Mouse (Mus musculus) liver, embryonic 11.5 days (tissue): ENCODE measurements around the gene Ccser1. TPM values are rescaled to one million over a fixed set of nuclear protein-coding genes. Genes with fewer than 3 reads are reported as not detected.
A peak's percentile ranks its signal among the peaks of the same experiment; 100 is the strongest.

ENCODE experiments used
- ATAC-seq: fragments of 200-750 bp; cut with Nextera tagmentation; replicated peaks from 2 replicates; pipeline ENCODE4 v1.8.0; 2017; ENCODE audit warnings: moderate number of reproducible peaks, mild to moderate bottlenecking, moderate TSS enrichment, moderate library complexity; ENCODE audit not compliant: low FRiP score
- DNase-seq: peaks from one replicate; pipeline ENCODE4 v3.0.0-alpha.2; 2017; ENCODE audit warnings: low spot score
- H3K27ac ChIP-seq: fragments of 300-500 bp; sonication (generic); 2 replicates; pipeline ENCODE4 v1.5.1; 2014; ENCODE audit warnings: mild to moderate bottlenecking, low read depth, low read length, control low read depth
- H3K27me3 ChIP-seq: fragments of 300-500 bp; sonication (generic); replicated peaks from 2 replicates; pipeline ENCODE4 v1.6.1; 2014; ENCODE audit warnings: low read length, mixed read lengths; ENCODE audit not compliant: control insufficient read depth, insufficient read depth
- H3K36me3 ChIP-seq: fragments of 300-500 bp; sonication (generic); 2 replicates; pipeline ENCODE4 v1.6.1; 2014; ENCODE audit warnings: mild to moderate bottlenecking, low read length, moderate library complexity, mixed read lengths; ENCODE audit not compliant: control insufficient read depth, insufficient read depth
- H3K4me1 ChIP-seq: fragments of 300-500 bp; sonication (generic); replicated peaks from 2 replicates; pipeline ENCODE4 v1.6.1; 2014; ENCODE audit warnings: low read length, mixed read lengths; ENCODE audit not compliant: control insufficient read depth, insufficient read depth
- H3K4me2 ChIP-seq: fragments of 300-500 bp; sonication (generic); 2 replicates; pipeline ENCODE4 v1.6.1; 2014; ENCODE audit warnings: mild to moderate bottlenecking, control low read depth, moderate library complexity
- H3K4me3 ChIP-seq: fragments of 300-500 bp; sonication (generic); 2 replicates; pipeline ENCODE4 v1.5.1; 2014; ENCODE audit warnings: low read depth, low read length, control low read depth
- H3K9ac ChIP-seq: fragments of 300-500 bp; sonication (generic); 2 replicates; pipeline ENCODE4 v1.6.1; 2014; ENCODE audit warnings: low read depth, low read length, control low read depth
- H3K9me3 ChIP-seq: fragments of 300-500 bp; sonication (generic); 2 replicates; pipeline ENCODE4 v1.6.1; 2016; ENCODE audit warnings: low read length, inconsistent platforms, mixed read lengths; ENCODE audit not compliant: control insufficient read depth
- WGBS: fragments of 180-500 bp; shearing (Covaris S2); extraction: QIAGEN DNeasy Blood & Tissue Kit; methylation state at CpG from one replicate; pipeline ENCODE4 v1.1.7; 2014; 5-methylcytosine and 5-hydroxymethylcytosine counted together
- polyA plus RNA-seq: library from polyadenylated mRNA; unstranded; fragments of >200 nt; fragmentation: Nextera tagmentation; extraction: Ambion mirVana; gene quantifications from 2 replicates; pipeline ENCODE4 v1.2.1, GENCODE M21; 2014

Ccser1 gene
- polyA plus RNA-seq, 1 experiment from 2014 or later = 1.3 TPM

DNA sequence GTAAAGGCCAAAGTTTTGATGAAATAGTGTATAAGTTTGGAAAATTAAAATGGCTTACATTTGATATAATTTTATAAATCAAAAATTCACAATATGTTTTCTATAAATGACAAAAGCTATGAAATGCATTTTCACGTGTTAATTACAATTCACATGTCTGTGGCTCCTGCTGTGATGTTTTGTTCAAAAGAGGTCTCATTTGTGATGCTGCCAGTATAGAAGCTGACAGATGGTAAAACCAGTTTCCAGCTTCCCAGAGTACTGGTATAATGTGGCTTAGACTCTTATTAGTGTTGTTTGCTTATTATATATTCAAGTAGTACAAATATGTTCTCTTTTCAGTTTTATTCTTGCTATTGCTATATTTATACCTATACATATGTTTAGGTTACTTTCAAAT lies 4.0 kb upstream of the Ccser1 start:
- Histone ChIP-seq H3K36me3 (no peaks in the 10 kb centered on the region), H3K4me1 (no peaks in the 10 kb centered on the region), H3K4me3 (no peak overlapping the region), H3K27me3 (peaks cover 26% of the 10 kb centered on the region), H3K4me2 (no peak overlapping the region), H3K9ac (no peak overlapping the region), H3K9me3 (no peaks in the 10 kb centered on the region), H3K27ac (no peak overlapping the region)
- WGBS = 68% methylated on average over 1 of the region's 1 CpGs
- ATAC-seq = no peak
- no peak for DNase-seq

DNA sequence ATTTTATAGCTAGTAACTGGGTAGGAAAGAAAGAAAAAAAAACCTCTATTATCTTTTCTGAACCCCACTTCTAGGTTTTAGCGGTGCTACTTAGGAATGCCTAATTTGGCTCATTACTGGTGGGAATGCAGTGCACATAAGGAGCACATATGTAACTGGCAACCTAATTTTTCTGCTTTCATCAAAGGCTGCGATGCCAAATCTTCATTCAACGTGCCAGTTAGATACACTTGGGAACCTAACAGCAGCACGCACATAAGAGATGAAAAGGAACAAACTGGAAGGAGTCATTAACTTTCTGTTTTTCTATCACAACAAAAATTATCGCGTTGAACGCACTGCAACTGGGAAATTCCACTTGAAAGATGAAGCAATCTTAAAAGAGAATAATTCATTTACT lies 2.6 kb upstream of the Ccser1 start:
- Histone ChIP-seq H3K4me3 (no peak overlapping the region), H3K4me2 (no peak overlapping the region), H3K9ac (no peak overlapping the region), H3K27me3 (peaks cover 30% of the 10 kb centered on the region), H3K4me1 (no peaks in the 10 kb centered on the region), H3K9me3 (no peaks in the 10 kb centered on the region), H3K36me3 (no peaks in the 10 kb centered on the region), H3K27ac (no peak overlapping the region)
- 80% methylated on average over 7 of the region's 7 CpGs for WGBS
- no peak for DNase-seq
- ATAC-seq = no peak

DNA sequence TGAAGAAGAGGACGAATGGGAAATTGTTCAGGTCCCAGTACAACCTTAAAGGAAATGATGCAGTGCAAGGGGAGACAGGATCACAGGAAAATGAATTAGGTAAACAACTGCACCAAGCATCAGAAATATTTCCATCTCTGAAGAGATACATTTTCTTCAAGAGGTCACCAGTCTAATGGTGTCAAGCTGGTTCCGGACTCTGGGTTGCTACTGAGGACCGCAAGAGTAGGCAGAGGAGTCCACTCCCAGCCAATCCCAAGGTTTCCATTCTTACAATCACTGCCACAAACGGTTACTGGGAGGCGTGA lies 529 bp upstream of the Ccser1 start:
- WGBS = 6% methylated on average over 5 of the region's 5 CpGs
- no peaks in the 10 kb centered on the region for H3K4me1 ChIP-seq
- DNase-seq (no peak), ATAC-seq (no peak)
- peak overlapping the region; percentile 62 for H3K4me3 ChIP-seq
- peak overlapping the region; percentile 98 for H3K4me2 ChIP-seq
- H3K9me3 ChIP-seq = no peaks in the 10 kb centered on the region
- H3K36me3 ChIP-seq = no peaks in the 10 kb centered on the region
- H3K9ac ChIP-seq = no peak overlapping the region
- H3K27ac ChIP-seq = no peak overlapping the region
- H3K27me3 ChIP-seq = peaks cover 30% of the 10 kb centered on the region

DNA sequence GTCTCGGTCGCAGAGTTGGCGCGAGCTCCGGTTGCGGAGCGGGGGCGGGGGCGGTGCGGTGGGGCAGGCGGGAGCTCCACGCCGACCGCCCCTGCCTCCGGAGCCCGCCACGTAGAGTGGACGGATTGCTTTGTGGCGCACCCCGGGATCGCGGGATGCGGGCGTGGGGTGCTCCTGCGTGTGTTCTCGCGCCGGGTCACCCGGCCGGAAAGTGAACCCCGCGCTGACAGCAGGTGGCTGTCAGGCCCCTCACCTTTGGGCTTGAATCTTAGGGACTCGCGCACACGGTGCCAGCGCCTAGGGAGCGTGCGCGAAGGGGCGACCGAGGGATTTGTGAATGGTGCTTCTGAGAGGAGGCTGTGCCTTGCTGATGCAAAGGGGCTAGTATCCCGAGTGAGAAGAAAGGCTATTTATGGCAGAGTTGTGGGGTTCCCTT lies 650 bp downstream of the Ccser1 start:
- H3K9ac ChIP-seq = peak overlapping the region; percentile 2; the same call in 1 of the 2 replicates
- H3K4me1 ChIP-seq = no peaks in the 10 kb centered on the region
- H3K9me3 ChIP-seq = no peaks in the 10 kb centered on the region
- peak overlapping the region; percentile 62 for H3K4me3 ChIP-seq
- peaks cover 30% of the 10 kb centered on the region for H3K27me3 ChIP-seq
- ATAC-seq (peak; percentile 57), DNase-seq (peak; percentile 31)
- no peaks in the 10 kb centered on the region for H3K36me3 ChIP-seq
- no peak overlapping the region for H3K27ac ChIP-seq
- H3K4me2 ChIP-seq = peak overlapping the region; percentile 98
- WGBS = under 1% methylated on average over 42 of the region's 42 CpGs

DNA sequence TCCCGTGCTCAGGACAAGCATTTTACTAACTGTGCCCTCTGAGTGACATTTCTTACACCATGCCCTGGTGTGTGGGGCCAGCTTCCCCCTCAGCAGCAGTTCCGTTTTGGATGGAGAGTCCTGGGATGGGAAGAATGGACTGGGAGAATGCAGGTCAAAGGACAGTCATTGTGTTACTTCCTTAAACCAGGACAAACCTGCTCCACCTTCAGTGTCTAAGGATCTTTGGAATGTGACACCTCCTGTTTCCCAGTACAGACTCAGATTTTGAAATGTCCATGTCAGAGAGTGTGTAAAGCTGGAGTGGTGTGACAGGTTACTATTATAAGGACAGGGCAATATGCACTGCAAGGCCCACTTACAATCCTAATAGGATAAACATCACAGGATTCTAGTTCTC lies 8.9 kb downstream of the Ccser1 start:
- H3K27me3 ChIP-seq = no peaks in the 10 kb centered on the region
- H3K4me3 ChIP-seq = no peak overlapping the region
- H3K27ac ChIP-seq = no peak overlapping the region
- WGBS = 55% methylated on average over 2 of the region's 2 CpGs
- H3K9me3 ChIP-seq = no peaks in the 10 kb centered on the region
- DNase-seq = no peak
- H3K4me1 ChIP-seq = no peaks in the 10 kb centered on the region
- ATAC-seq = no peak
- H3K36me3 ChIP-seq = no peaks in the 10 kb centered on the region
- H3K9ac ChIP-seq = no peak overlapping the region
- no peak overlapping the region for H3K4me2 ChIP-seq

DNA sequence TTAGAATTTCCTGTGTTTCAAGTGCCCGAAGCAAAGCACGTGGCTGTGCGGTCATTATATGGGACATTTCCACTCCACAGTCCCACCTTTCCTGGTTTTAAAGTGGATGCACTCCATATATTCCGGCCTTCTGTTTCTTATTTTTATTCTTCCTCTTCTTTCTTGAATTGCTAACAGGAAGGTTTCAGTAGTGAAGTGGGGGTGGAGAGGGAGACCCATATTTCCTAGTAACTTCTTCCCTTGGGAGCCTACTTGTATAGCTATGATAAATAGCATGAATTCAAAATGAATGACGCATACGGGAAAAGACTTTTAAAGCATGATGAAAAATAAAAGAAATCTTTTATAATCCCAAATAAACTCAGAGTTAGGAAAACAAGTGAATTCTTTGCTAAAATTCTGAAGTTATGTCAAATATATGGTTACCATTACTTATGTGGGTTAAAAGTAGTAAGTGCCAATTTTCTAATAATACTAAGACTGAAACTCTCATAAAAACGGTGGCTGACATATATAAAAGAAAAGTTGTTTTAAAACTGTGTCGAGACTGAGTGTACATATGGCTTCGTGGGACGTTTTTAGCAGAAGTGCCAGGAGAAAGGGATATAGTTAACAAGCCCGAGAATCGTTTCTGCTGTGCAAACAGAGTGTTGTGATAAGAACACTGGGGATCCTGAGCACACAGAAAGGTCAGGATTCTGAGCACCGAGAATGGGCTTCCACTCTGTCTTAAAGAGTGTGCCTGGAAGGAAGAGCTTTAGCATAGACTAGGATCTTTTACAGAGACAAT lies 11.7 kb downstream of the Ccser1 start:
- 69% methylated on average over 13 of the region's 13 CpGs for WGBS
- no peaks in the 10 kb centered on the region for H3K36me3 ChIP-seq
- no peak overlapping the region for H3K4me3 ChIP-seq
- no peak overlapping the region for H3K4me2 ChIP-seq
- no peaks in the 10 kb centered on the region for H3K9me3 ChIP-seq
- no peak overlapping the region for H3K9ac ChIP-seq
- DNase-seq (no peak), ATAC-seq (no peak)
- no peak overlapping the region for H3K27ac ChIP-seq
- no peaks in the 10 kb centered on the region for H3K4me1 ChIP-seq
- H3K27me3 ChIP-seq = no peaks in the 10 kb centered on the region

DNA sequence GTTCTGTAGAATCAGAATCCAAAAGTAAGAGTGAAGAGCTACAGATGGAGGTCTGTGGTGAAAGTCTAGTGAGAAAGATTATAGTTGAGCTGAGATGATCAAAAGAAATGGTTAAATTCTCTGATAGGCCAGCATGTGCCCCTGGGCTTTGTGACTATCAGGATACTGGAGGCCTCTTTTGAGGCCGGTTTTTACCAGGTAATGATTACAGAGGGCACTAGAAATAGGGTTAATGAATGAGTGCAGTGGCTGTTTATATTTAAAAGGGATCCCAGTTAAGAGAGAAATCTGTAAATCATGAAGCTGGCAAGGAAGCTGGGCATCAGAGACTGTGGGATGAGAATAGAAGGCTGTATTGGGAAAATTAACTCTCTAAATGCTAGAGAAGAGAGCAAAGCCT lies 23.2 kb downstream of the Ccser1 start:
- DNase-seq (no peak), ATAC-seq (no peak)
- Histone ChIP-seq H3K9ac (no peak overlapping the region), H3K27me3 (no peaks in the 10 kb centered on the region), H3K4me1 (no peaks in the 10 kb centered on the region), H3K4me2 (no peak overlapping the region), H3K4me3 (no peak overlapping the region), H3K27ac (no peak overlapping the region), H3K9me3 (no peaks in the 10 kb centered on the region), H3K36me3 (no peaks in the 10 kb centered on the region)
- 71% methylated on average over 1 of the region's 1 CpGs for WGBS

DNA sequence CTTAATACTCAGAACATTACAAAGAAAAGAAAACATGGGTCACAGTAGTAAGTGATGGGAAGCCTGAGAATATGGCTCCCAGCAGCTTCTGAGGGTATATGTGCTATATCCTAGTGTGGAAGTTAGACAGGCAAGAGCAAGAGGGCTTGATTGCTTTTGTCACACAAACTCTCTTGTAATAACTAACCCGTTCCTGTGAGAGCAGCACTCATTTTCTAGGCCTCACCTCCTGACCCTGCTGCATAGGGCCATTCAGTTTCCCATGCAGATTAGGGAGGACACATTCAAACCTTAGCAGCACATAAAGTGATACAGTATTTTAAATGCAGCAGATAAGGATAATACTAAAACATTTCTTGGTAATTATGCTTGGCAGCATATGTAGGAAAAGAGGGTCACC lies 25.9 kb downstream of the Ccser1 start:
- Histone ChIP-seq H3K36me3 (no peaks in the 10 kb centered on the region), H3K4me2 (no peak overlapping the region), H3K27me3 (no peaks in the 10 kb centered on the region), H3K4me1 (no peaks in the 10 kb centered on the region), H3K9ac (no peak overlapping the region), H3K27ac (no peak overlapping the region), H3K9me3 (no peaks in the 10 kb centered on the region), H3K4me3 (no peak overlapping the region)
- no peak for DNase-seq
- ATAC-seq = no peak
- WGBS = 47% methylated on average over 1 of the region's 1 CpGs

DNA sequence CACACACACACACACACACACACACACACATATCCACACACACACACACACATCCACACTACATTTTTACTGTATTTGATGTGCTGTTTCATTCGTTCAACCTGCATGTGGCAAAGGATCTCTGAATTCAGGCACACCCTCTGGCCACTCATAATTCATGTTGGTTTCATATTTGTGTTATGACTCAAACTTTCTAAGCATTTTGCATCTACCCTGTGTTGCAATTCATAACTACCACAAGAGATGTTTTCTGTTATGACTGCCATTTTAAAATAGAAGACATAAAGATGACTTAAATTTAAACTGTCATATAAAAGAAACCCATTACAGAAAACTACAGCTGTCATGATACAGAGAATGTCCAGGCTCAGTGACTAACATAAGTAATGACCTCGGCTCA lies 26.5 kb downstream of the Ccser1 start:
- no peak overlapping the region for H3K27ac ChIP-seq
- 74% methylated on average over 2 of the region's 2 CpGs for WGBS
- no peak overlapping the region for H3K4me3 ChIP-seq
- no peak overlapping the region for H3K4me2 ChIP-seq
- no peaks in the 10 kb centered on the region for H3K4me1 ChIP-seq
- ATAC-seq (no peak), DNase-seq (no peak)
- H3K27me3 ChIP-seq = no peaks in the 10 kb centered on the region
- no peak overlapping the region for H3K9ac ChIP-seq
- no peaks in the 10 kb centered on the region for H3K36me3 ChIP-seq
- no peaks in the 10 kb centered on the region for H3K9me3 ChIP-seq
